Mouse (Mus musculus): ENCODE measurements around the gene Hepacam. TPM values are rescaled to one million over a fixed set of nuclear protein-coding genes. Genes with fewer than 3 reads are reported as not detected.

Gene Hepacam
- 19.7 and 20.5 TPM in 2 replicates for polyA plus RNA-seq (2012; rRNA removed)

GRCm38 (mm10) chr9:37367301-37368080, at the start of gene Hepacam:
TSS of gene Hepacam (plus strand) at chr9:37367351.

GRCm38 (mm10) chr9:37347988-37348642, 19.0 kb upstream of the Hepacam start, which contains the start of gene Ccdc15:
TSS of gene Ccdc15 (minus strand) at chr9:37348432.

GRCm38 (mm10) chr9:37401802-37402201, 34.7 kb downstream of the Hepacam start, which contains the start of gene Robo4:
TSS of gene Robo4 (plus strand) at chr9:37401897.

GRCm38 (mm10) chr9:37432720-37433421, 65.7 kb downstream of the Hepacam start, which contains the start of gene Robo3:
TSS of gene Robo3 (minus strand) at chr9:37433246.

Other genes with a start within 250 kb of the Hepacam start
- gene Pknox2, start 219.9 kb upstream of the Hepacam start, polyA plus RNA-seq (2012; rRNA removed), result 32.7 and 33.2 TPM in 2 replicates
- 4.1 and 4.6 TPM in 2 replicates for gene Tmem218, start 159.1 kb upstream of the Hepacam start, polyA plus RNA-seq (2012; rRNA removed)
- 1.4 and 2.7 TPM in 2 replicates for gene Slc37a2, start 111.6 kb upstream of the Hepacam start, polyA plus RNA-seq (2012; rRNA removed)
- 2.6 and 3.1 TPM in 2 replicates for gene Ccdc15, start 18.9 kb upstream of the Hepacam start, polyA plus RNA-seq (2012; rRNA removed)
- 4.1 and 4.9 TPM in 2 replicates for gene Robo4, start 34.5 kb downstream of the Hepacam start, polyA plus RNA-seq (2012; rRNA removed)
- 5.2 and 8.2 TPM in 2 replicates for gene Robo3, start 65.9 kb downstream of the Hepacam start, polyA plus RNA-seq (2012; rRNA removed)
- 66.6 and 66.7 TPM in 2 replicates for gene Msantd2, start 122.0 kb downstream of the Hepacam start, polyA plus RNA-seq (2012; rRNA removed)
- 30.6 and 32.9 TPM in 2 replicates for gene Esam, start 160.7 kb downstream of the Hepacam start, polyA plus RNA-seq (2012; rRNA removed)
- 3.4 and 3.5 TPM in 2 replicates for gene Vsig2, start 171.9 kb downstream of the Hepacam start, polyA plus RNA-seq (2012; rRNA removed)
- gene Nrgn, start 185.6 kb downstream of the Hepacam start, polyA plus RNA-seq (2012; rRNA removed), result 109 and 149 TPM in 2 replicates
- 10.5 and 10.7 TPM in 2 replicates for gene Siae, start 188.3 kb downstream of the Hepacam start, polyA plus RNA-seq (2012; rRNA removed)
- 3.9 and 6.0 TPM in 2 replicates for gene Spa17, start 246.4 kb downstream of the Hepacam start, polyA plus RNA-seq (2012; rRNA removed)

Measured in central nervous system, embryonic 18 days (tissue).